Mouse (Mus musculus): ENCODE measurements around the gene Trex1. TPM values are rescaled to one million over a fixed set of nuclear protein-coding genes. Genes with fewer than 3 reads are reported as not detected.

Gene Trex1
- polyA plus RNA-seq, 1 experiment, result 6.3 TPM

- Histone ChIP-seq H3K27ac (ENCODE audit: control insufficient read depth, insufficient read depth, low read depth, low read length) (no peak overlapping the region), H3K36me3 (ENCODE audit: control insufficient read depth, insufficient read depth, low read length) (peaks cover 4% of the 10 kb centered on the region), H3K4me3 (ENCODE audit: control insufficient read depth, low read depth, low read length) (no peak overlapping the region), H3K27me3 (ENCODE audit: control insufficient read depth, insufficient read depth, low read length) (no peaks in the 10 kb centered on the region), H3K4me1 (ENCODE audit: control insufficient read depth, insufficient read depth, low read length) (no peaks in the 10 kb centered on the region)
- no peak for TF ChIP-seq CTCF (IDR thresholded peaks at IDR 0.05; ENCODE audit: control insufficient read depth, insufficient read depth, insufficient replicate concordance, low read depth, low read length)
- TF ChIP-seq POLR2A (IDR thresholded peaks at IDR 0.05; ENCODE audit: control insufficient read depth, low read depth, low read length), result no peak
Measured at GRCm38 (mm10) chr9:109068095-109068735, 8.7 kb upstream of the Trex1 start.

DNA sequence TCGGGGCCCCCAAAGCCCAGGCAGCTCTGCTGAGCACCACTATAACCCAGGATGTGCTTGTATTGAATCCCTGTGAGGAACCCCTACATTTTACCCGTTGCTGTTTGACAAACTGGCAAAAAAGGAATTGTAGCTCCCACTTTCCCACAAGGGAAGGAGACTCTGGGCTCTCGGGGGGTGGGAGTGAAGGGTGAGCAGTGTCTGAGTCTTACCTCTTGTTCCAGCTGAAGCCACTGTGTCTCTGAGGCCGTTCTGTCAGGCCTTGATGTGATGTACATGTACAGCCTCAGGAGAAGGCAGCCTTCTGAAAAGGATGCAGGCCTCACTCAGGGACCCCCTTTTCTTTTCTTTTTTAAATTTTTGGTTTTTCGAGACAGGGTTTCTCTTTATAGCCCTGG lies 1.4 kb upstream of the Trex1 start:
- TF ChIP-seq POLR2A (IDR thresholded peaks at IDR 0.05; ENCODE audit: control insufficient read depth, low read depth, low read length) (no peak), CTCF (IDR thresholded peaks at IDR 0.05; ENCODE audit: control insufficient read depth, insufficient read depth, insufficient replicate concordance, low read depth, low read length) (no peak)
- H3K27ac ChIP-seq (ENCODE audit: control insufficient read depth, insufficient read depth, low read depth, low read length), result no peak overlapping the region
- no peaks in the 10 kb centered on the region for H3K4me1 ChIP-seq (ENCODE audit: control insufficient read depth, insufficient read depth, low read length)
- H3K27me3 ChIP-seq (ENCODE audit: control insufficient read depth, insufficient read depth, low read length), result no peaks in the 10 kb centered on the region
- no peaks in the 10 kb centered on the region for H3K36me3 ChIP-seq (ENCODE audit: control insufficient read depth, insufficient read depth, low read length)
- H3K4me3 ChIP-seq (ENCODE audit: control insufficient read depth, low read depth, low read length), result no peak overlapping the region

- H3K4me1 ChIP-seq (ENCODE audit: control insufficient read depth, insufficient read depth, low read length), result no peaks in the 10 kb centered on the region
- H3K27me3 ChIP-seq (ENCODE audit: control insufficient read depth, insufficient read depth, low read length), result no peaks in the 10 kb centered on the region
- no peaks in the 10 kb centered on the region for H3K36me3 ChIP-seq (ENCODE audit: control insufficient read depth, insufficient read depth, low read length)
- H3K27ac ChIP-seq (ENCODE audit: control insufficient read depth, insufficient read depth, low read depth, low read length), result no peak overlapping the region
- no peak overlapping the region for H3K4me3 ChIP-seq (ENCODE audit: control insufficient read depth, low read depth, low read length)
- no peak for TF ChIP-seq POLR2A (IDR thresholded peaks at IDR 0.05; ENCODE audit: control insufficient read depth, low read depth, low read length)
- no peak for TF ChIP-seq CTCF (IDR thresholded peaks at IDR 0.05; ENCODE audit: control insufficient read depth, insufficient read depth, insufficient replicate concordance, low read depth, low read length)
Measured at GRCm38 (mm10) chr9:109060184-109060897, 807 bp upstream of the Trex1 start.

DNA sequence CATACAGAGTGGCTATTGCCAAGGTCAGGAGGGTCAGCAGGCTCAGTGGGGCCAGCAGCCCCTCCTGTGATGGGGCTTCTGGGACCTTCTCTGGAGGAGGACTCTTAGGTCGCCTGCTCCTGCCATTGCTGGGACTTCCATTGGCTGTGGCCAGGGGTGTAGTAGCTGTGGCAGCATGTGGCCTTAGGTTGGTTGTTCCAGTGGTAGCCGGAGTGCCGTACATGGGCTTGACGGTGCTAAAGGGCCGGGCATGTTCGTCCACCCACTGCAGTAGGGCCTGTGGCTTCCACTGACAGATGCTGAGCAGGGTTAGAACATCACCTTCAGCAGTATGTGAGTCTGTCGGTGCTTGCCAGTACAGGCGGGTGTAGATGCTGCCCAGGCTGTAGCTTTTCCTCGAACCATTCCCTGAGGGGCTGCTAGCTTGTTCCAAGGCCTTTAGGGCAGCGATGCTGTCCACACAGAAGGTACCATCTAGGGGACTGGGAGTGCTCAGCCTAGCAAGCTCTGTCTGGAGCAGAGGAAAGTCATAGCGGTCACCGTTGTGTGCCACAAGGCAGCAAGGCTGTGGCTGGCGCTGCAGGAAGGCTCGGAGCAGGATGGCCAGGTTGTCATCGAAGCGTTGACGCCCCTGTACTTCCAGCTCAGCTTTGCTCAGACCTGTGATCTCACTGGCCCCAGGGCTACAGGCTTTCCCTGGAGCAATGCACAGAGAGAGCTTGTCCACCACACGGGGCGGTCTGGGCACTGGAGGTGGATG lies 1.3 kb downstream of the Trex1 start:
- Histone ChIP-seq H3K36me3 (ENCODE audit: control insufficient read depth, insufficient read depth, low read length) (no peaks in the 10 kb centered on the region), H3K27me3 (ENCODE audit: control insufficient read depth, insufficient read depth, low read length) (no peaks in the 10 kb centered on the region), H3K4me1 (ENCODE audit: control insufficient read depth, insufficient read depth, low read length) (no peaks in the 10 kb centered on the region), H3K4me3 (ENCODE audit: control insufficient read depth, low read depth, low read length) (no peak overlapping the region), H3K27ac (ENCODE audit: control insufficient read depth, insufficient read depth, low read depth, low read length) (no peak overlapping the region)
- TF ChIP-seq CTCF (IDR thresholded peaks at IDR 0.05; ENCODE audit: control insufficient read depth, insufficient read depth, insufficient replicate concordance, low read depth, low read length), result no peak
- TF ChIP-seq POLR2A (IDR thresholded peaks at IDR 0.05; ENCODE audit: control insufficient read depth, low read depth, low read length), result no peak

DNA sequence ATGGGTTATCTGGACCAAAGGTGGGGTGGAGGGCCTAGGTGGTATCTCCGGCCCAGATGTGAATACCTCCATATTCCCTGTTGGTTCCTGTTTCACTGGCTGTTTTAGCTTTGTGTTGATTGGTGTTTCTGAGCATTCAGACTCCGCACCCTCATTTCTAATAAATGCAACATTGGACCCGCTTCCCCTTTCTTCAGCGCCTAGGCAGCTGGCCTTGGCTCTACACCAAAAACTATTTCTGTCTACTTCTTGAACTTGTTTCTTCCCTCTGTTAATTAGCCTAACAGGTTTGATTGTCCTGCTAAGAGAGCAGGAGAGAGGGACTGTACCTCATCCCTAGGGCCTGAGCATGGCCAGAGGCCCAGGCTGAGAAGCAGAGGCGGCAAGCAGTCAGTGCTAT lies 2.0 kb downstream of the Trex1 start:
- Histone ChIP-seq H3K27me3 (ENCODE audit: control insufficient read depth, insufficient read depth, low read length) (no peaks in the 10 kb centered on the region), H3K36me3 (ENCODE audit: control insufficient read depth, insufficient read depth, low read length) (no peaks in the 10 kb centered on the region), H3K4me1 (ENCODE audit: control insufficient read depth, insufficient read depth, low read length) (no peaks in the 10 kb centered on the region), H3K4me3 (ENCODE audit: control insufficient read depth, low read depth, low read length) (no peak overlapping the region), H3K27ac (ENCODE audit: control insufficient read depth, insufficient read depth, low read depth, low read length) (no peak overlapping the region)
- no peak for TF ChIP-seq POLR2A (IDR thresholded peaks at IDR 0.05; ENCODE audit: control insufficient read depth, low read depth, low read length)
- TF ChIP-seq CTCF (IDR thresholded peaks at IDR 0.05; ENCODE audit: control insufficient read depth, insufficient read depth, insufficient replicate concordance, low read depth, low read length), result no peak

DNA sequence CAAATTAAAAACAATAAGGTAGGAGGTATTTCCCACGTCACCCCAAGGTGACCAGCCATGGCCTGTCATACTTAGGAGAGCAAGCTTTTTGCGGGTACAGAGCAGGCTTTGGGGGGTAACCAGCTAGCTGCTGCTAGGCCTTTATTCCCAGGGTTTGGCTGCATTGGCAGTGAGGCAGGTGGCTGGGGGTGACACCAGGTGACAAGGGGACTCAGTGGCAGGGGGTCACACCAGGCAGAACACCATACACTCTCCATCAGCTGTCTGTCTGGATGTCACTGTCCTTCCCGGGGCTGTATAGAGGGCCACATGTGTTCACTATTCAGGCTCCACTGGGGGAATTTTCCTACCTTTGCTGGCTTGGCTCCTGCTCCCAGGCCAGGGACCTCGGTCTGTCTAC lies 2.6 kb downstream of the Trex1 start:
- no peaks in the 10 kb centered on the region for H3K4me1 ChIP-seq (ENCODE audit: control insufficient read depth, insufficient read depth, low read length)

GRCm38 (mm10) chr9:109056081-109056690 lies 3.3 kb downstream of the Trex1 start:
- no peaks in the 10 kb centered on the region for H3K36me3 ChIP-seq (ENCODE audit: control insufficient read depth, insufficient read depth, low read length)
- no peak overlapping the region for H3K27ac ChIP-seq (ENCODE audit: control insufficient read depth, insufficient read depth, low read depth, low read length)
- H3K4me1 ChIP-seq (ENCODE audit: control insufficient read depth, insufficient read depth, low read length), result no peaks in the 10 kb centered on the region
- no peak for TF ChIP-seq CTCF (IDR thresholded peaks at IDR 0.05; ENCODE audit: control insufficient read depth, insufficient read depth, insufficient replicate concordance, low read depth, low read length)
- no peak for TF ChIP-seq POLR2A (IDR thresholded peaks at IDR 0.05; ENCODE audit: control insufficient read depth, low read depth, low read length)
- H3K4me3 ChIP-seq (ENCODE audit: control insufficient read depth, low read depth, low read length), result no peak overlapping the region
- no peaks in the 10 kb centered on the region for H3K27me3 ChIP-seq (ENCODE audit: control insufficient read depth, insufficient read depth, low read length)

More for the DNA sequence above, 2.6 kb downstream of the Trex1 start:
- TF ChIP-seq CTCF (IDR thresholded peaks at IDR 0.05; ENCODE audit: control insufficient read depth, insufficient read depth, insufficient replicate concordance, low read depth, low read length) (no peak), POLR2A (IDR thresholded peaks at IDR 0.05; ENCODE audit: control insufficient read depth, low read depth, low read length) (no peak)
- H3K36me3 ChIP-seq (ENCODE audit: control insufficient read depth, insufficient read depth, low read length), result no peaks in the 10 kb centered on the region
- no peak overlapping the region for H3K27ac ChIP-seq (ENCODE audit: control insufficient read depth, insufficient read depth, low read depth, low read length)
- H3K4me3 ChIP-seq (ENCODE audit: control insufficient read depth, low read depth, low read length), result no peak overlapping the region
- no peaks in the 10 kb centered on the region for H3K27me3 ChIP-seq (ENCODE audit: control insufficient read depth, insufficient read depth, low read length)
